Mouse (Mus musculus) brain, embryonic 14.5 days (tissue): ENCODE results near the gene Ascc3. TPM values are rescaled to one million over a fixed set of nuclear protein-coding genes. Genes with fewer than 3 reads are reported as not detected.

Experiments used
- DNase-seq: peaks from one replicate; pipeline ENCODE4 v3.0.0-alpha.2; 2011; ENCODE audit warnings: low read depth
- CTCF ChIP-seq: fragments of 200-500 bp; IDR thresholded peaks from 2 replicates; pipeline ENCODE4 v1.5.1; 2012; ENCODE audit warnings: inconsistent platforms, mild to moderate bottlenecking, moderate library complexity, borderline replicate concordance; ENCODE audit not compliant: insufficient read depth, insufficient read length; ENCODE audit errors: extremely low read depth
- POLR2A ChIP-seq: fragments of 200-500 bp; IDR thresholded peaks from 2 replicates; pipeline ENCODE4 v1.6.1; 2012; ENCODE audit warnings: mild to moderate bottlenecking, inconsistent platforms, borderline replicate concordance; ENCODE audit not compliant: poor library complexity, insufficient read depth, insufficient read length, severe bottlenecking; ENCODE audit errors: extremely low read depth
- polyA plus RNA-seq: library from polyadenylated mRNA; depleted of rRNA; stranded (reverse); fragments of >200 nt; gene quantifications from 2 replicates; pipeline ENCODE4 v1.2.3, GENCODE M21; 2012

Gene Ascc3
- polyA plus RNA-seq, 1 experiment = 25.1 TPM

DNA sequence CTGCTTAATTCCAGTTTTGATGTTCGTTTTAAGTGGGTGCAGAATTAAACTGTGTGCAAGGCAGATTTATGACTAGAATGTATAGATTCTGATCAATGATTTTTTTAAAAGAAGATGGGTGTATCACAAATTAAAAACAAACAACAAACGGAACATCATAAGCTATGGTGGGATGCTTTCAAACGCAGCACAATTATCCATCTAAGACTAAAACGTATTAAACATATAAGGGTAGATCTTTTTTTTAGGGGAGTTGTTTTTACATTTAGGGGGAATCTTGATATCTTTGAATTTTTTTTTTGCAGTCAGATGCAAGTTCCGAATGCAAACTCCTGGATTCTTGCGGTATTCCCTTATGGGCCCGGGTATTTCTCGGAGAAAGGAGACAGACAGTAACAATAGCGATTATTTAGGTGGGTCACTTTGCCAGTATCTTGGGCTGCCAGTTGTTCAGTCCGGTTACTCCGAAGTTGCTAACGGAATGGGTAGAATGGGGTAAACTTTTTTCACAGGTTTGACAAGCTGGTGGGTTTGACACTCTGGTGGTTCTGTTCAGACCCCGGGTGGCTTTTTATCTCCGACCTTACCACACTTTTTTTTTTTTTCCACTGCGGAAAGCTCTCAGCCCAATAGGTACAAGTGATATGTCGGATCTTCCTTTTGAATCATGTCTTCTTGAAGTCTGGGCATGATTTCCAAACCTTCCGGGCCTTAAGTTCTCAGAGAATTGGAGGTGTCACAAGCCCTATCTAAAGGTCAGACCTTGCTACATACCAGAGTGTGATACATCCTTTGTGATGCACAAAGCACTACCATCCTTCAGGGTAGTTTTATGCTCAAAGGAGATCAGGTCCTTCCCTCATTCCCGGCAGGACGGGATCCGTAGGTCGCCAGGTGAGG lies 307.6 kb downstream of the Ascc3 start:
- TF ChIP-seq POLR2A (no peak), CTCF (no peak)
- DNase-seq = peak; percentile 56
